Mouse (Mus musculus): ENCODE measurements around the gene Sprr2k. TPM values are rescaled to one million over a fixed set of nuclear protein-coding genes. Genes with fewer than 3 reads are reported as not detected.
"Not testable (repeated sequence)": the region's sequence is repeated elsewhere in the genome, so short reads cannot be mapped to it uniquely, and the experiment has no call there.

The Sprr2k gene
- not detected for total RNA-seq (2022)

GRCm38 (mm10) chr3:92432282-92432681 is at the start of gene Sprr2k:
Gene Sprr2k (plus strand): TSS chr3:92432582.
- DNase-seq (ENCODE audit: low spot score in 2 of 2) = no peak

- no peak for DNase-seq (ENCODE audit: low spot score in 2 of 2)
Measured at GRCm38 (mm10) chr3:92385385-92385784, 47.0 kb upstream of the Sprr2k start, which contains the start of gene Sprr2h. Gene Sprr2h (plus strand): TSS chr3:92385685.

DNA sequence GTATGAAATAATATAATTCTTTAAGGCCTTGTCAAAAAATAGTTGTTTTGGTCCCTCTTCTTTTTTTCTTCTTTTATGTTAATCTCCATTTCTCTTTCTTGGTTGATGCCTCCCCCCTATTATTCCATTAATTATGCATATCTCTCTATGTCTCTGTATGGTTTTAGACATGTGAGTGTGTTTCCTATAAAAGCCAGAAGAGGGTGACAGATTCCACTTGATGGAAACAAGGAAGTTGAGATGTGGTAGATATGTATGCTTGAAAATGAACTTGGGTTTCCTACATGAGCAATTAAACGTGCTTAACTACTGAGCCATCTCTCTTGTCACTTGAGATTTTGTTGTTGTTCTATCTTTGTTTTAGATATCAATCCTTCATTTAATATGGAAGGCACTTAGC is 38.1 kb upstream of the Sprr2k start:
- no peak for DNase-seq (ENCODE audit: low spot score in 2 of 2)

DNA sequence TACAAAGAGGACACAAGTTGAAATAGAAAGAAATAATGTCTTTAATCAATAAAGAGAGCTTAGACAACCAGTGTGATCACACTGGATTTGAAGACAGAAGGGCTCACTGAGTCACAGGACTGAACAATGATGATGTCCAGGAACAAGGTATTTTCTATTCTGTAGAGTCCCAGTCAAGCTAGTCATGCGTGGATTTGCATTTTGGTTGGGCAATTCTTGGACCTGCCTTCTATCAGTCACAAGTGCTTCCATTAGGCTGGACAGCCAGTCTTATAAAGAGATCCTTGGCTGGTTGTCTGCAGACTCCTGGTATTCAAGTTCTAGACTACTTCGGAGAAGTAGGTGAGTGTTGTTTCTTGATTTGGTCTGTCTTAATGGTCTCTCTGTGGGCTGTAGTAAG is 24.7 kb upstream of the Sprr2k start, which contains the start of gene Sprr2i:
TSS of gene Sprr2i (plus strand) at position 301 of the 400 bp plus-strand sequence.
- DNase-seq (ENCODE audit: low spot score in 2 of 2) = no peak

- no peak for DNase-seq (ENCODE audit: low spot score in 2 of 2)
Measured at GRCm38 (mm10) chr3:92417782-92418181, 14.6 kb upstream of the Sprr2k start, which contains the start of gene Sprr2j-ps. Gene Sprr2j-ps (plus strand): TSS chr3:92418082.

- DNase-seq (ENCODE audit: low spot score in 2 of 2) = no peak
Measured at GRCm38 (mm10) chr3:92429323-92429722, 3.1 kb upstream of the Sprr2k start, which contains the start of gene Gm9774. Gene Gm9774 (minus strand): TSS chr3:92429423.

- no peak for DNase-seq (ENCODE audit: low spot score in 2 of 2)
Measured at GRCm38 (mm10) chr3:92438689-92439088, 6.3 kb downstream of the Sprr2k start, which contains the start of gene Sprr1b. Gene Sprr1b (minus strand): TSS chr3:92438789.

GRCm38 (mm10) chr3:92440177-92440576 is 7.8 kb downstream of the Sprr2k start:
- no peak for DNase-seq (ENCODE audit: low spot score in 2 of 2)

DNA sequence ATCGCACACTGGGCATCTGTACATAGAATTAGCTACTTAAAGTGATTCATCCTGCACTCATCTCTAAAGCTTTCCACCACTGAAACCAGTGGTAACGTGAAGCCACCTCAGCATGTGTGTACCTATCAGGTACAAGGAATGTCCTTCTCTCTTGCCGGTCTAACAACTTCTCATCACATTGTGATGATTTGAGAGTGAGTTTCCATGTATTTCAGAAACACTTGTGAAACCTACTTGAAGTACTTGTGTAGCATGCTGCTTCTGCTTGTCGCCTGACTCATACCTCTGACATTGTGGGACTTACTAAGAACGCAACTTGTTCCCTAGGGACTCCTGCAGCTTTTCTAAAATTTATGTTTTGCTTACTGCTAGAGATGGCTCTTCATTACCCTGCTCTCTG is 22.8 kb downstream of the Sprr2k start:
- DNase-seq (ENCODE audit: low spot score in 2 of 2) = no peak

DNA sequence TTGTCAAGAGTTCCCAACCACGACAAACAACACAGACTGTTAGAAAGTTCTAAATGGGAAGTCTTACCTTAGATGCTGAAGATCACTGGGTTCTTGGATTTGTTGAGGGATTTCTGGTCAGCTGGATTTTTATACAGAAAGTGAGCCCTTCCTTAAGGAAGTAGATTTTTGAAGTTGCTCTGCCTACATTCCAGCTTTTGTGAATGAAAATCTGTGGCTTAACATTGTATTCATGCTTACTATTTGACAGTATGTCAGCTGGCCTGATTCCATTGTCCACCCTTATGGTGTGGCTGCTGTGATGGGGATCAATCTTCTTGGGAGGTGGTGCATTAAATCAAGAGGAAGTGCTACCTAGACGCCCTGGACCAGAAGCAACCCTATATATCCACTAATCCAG is 26.2 kb downstream of the Sprr2k start, which contains the start of gene Sprr3:
TSS of gene Sprr3 (minus strand) at position 101 of the 400 bp plus-strand sequence.
- DNase-seq (ENCODE audit: low spot score in 2 of 2) = no peak

DNA sequence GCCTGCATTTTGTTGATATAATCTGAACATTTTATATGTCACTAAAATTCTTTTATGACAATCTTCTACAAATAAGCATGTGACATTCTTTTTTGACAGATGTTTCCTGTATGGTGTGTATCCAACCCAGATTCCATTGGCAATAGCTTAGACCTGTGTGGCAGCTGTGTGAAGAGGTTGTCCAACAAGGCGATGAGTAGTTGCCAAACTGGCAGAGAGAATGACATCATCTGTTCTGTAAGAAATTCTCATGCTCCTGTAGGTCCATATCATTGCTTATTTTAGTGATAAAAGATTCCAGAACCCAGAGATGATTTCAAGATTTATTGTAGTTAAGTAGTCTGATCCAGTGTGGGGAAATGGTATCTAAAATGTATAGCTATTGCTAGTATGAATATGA is 34.2 kb downstream of the Sprr2k start:
- no peak for DNase-seq (ENCODE audit: low spot score in 2 of 2)

- no peak for DNase-seq (ENCODE audit: low spot score in 2 of 2)
Measured at GRCm38 (mm10) chr3:92467424-92467823, 35.0 kb downstream of the Sprr2k start.

- no peak for DNase-seq (ENCODE audit: low spot score in 2 of 2)
Measured at GRCm38 (mm10) chr3:92470111-92470510, 37.7 kb downstream of the Sprr2k start.

GRCm38 (mm10) chr3:92481249-92481648 is 48.9 kb downstream of the Sprr2k start:
- not testable (repeated sequence) for DNase-seq (ENCODE audit: low spot score in 2 of 2)

Other genes with a start within 250 kb of the Sprr2k start
- gene Sprr2a1, start 216.8 kb upstream of the Sprr2k start, total RNA-seq (2022) = not detected
- not detected for gene Sprr2a2, start 216.7 kb upstream of the Sprr2k start, total RNA-seq (2022)
- gene Sprr2a3, start 147.2 kb upstream of the Sprr2k start, total RNA-seq (2022) = not detected
- not detected for gene Sprr2b, start 116.0 kb upstream of the Sprr2k start, total RNA-seq (2022)
- not detected for gene Sprr2d, start 93.4 kb upstream of the Sprr2k start, total RNA-seq (2022)
- not detected for gene Sprr2e, start 80.4 kb upstream of the Sprr2k start, total RNA-seq (2022)
- not detected for gene Sprr2f, start 67.4 kb upstream of the Sprr2k start, total RNA-seq (2022)
- not detected for gene Sprr2h, start 46.9 kb upstream of the Sprr2k start, total RNA-seq (2022)
- not detected for gene Sprr2i, start 24.6 kb upstream of the Sprr2k start, total RNA-seq (2022)
- gene Sprr2j-ps, start 14.5 kb upstream of the Sprr2k start, total RNA-seq (2022) = not detected
- 1 to 10 TPM; 2.3 to 7.0 (median 3.9) TPM for gene Gm9774, start 3.2 kb upstream of the Sprr2k start, total RNA-seq (2022)
- gene Sprr1b, start 6.2 kb downstream of the Sprr2k start, total RNA-seq (2022) = not detected
- not detected for gene Sprr3, start 26.1 kb downstream of the Sprr2k start, total RNA-seq (2022)
- not detected for gene Sprr1a, start 53.3 kb downstream of the Sprr2k start, total RNA-seq (2022)
- gene Sprr4, start 67.9 kb downstream of the Sprr2k start, total RNA-seq (2022) = not detected
- not detected for gene 2310046K23Rik, start 101.9 kb downstream of the Sprr2k start, total RNA-seq (2022)
- not detected for gene Ivl, start 141.2 kb downstream of the Sprr2k start, total RNA-seq (2022)
- gene Smcp, start 156.4 kb downstream of the Sprr2k start, total RNA-seq (2022) = not detected
- gene 2210017I01Rik, start 174.9 kb downstream of the Sprr2k start, total RNA-seq (2022) = not detected
- not detected for gene Lce6a, start 189.1 kb downstream of the Sprr2k start, total RNA-seq (2022)
- gene Lce1a1, start 215.7 kb downstream of the Sprr2k start, total RNA-seq (2022) = not detected
- not detected for gene Lce1b, start 224.3 kb downstream of the Sprr2k start, total RNA-seq (2022)
- gene Lce1a2, start 237.7 kb downstream of the Sprr2k start, total RNA-seq (2022) = not detected
- not detected for gene Lce1c, start 246.7 kb downstream of the Sprr2k start, total RNA-seq (2022)